Mouse (Mus musculus): Measurements from ENCODE around the gene Edil3.

Edil3 gene

GRCm38 (mm10) chr13:89238104-89238503, 416.8 kb downstream of the Edil3 start:
- no peak for DNase-seq (ENCODE audit: inconsistent ontology term)

GRCm38 (mm10) chr13:89253990-89254642, 432.8 kb downstream of the Edil3 start:
- no peak for DNase-seq (ENCODE audit: inconsistent ontology term)

DNA sequence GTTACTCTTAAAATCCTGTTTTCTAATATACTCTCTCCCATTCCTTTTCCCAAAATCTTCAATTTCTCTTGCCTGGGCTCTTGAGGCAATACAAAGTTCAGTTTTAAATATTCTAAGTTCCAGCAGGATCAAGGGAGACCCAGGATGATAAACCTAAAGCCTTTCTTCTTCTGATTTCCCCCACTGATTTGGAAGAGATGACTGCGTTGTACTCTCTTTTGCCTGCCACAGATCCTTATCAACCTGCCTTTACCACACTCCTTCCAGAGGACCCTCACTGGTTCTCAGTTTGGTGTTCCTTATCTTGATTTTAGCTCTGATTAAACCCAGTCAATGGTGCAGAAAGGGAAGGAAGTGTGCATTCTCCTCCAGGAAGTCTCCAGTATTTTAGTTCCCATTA, 435.6 kb downstream of the Edil3 start:
- no peak for DNase-seq (ENCODE audit: inconsistent ontology term)

DNA sequence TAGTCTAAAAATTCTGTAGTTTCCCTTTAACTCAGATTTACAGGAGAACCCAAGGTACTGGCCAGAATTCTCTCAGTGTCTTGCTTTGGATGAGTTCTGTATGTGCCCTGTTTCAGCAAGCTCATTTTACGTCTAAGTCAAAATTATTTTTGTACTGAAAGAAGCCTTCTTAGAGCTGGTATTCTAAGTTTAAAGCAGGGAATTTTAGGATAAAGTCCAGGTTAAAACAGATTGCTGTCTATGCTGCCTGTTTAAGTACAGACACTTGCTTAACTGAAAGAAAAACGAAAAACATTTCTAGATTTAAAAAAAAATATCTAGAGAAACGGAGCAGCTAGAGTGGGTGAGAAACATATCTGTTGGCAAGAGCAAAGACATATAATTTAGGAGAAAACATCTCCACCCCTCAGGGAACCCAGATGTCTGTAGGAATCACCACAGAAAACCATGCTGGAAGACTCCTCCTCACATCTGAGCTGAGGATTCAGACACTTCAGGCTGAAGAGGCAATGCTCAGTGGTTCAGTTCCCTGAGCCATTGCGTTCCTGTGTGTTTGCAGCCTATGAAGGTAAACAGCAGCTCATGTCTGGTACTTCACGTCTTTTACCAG, 465.5 kb downstream of the Edil3 start:
- no peak for DNase-seq (ENCODE audit: inconsistent ontology term)

DNA sequence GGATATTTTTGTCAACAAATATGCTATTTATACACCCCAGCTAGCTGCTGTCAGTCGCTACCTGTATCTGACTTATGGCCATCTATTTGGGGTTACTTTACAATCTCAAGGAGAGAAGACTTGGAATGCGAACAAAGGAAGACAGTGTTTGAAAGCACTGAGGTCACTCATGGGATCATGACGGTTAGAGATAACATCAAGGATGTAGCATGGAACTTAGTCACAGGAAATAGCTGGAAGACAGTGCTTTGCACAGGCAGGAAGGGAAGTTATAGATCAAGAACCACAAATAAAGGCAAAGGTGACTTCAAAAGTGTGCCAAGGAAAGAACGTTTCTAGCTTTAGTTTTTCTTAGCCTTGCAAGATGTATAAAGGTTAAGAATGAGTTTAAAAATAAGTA, 466.9 kb downstream of the Edil3 start:
- no peak for DNase-seq (ENCODE audit: inconsistent ontology term)

DNA sequence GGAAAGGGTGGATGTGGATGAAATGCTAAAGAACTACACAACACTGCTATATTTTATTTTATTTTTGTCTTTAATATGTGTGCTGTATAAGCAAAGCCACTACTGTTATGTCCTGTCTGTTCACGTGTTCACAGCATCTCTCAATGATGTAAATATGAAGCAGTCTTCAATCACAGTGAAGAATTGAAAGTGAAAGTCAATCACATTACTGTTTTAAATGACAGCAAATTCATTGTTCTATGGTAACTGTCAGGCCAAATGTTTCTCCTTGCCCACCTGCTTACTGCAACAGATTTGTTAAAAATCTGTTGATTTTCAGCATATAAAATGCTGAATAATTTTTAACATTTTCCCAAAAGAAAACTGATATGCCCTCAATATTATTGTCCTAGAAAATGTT, 499.9 kb downstream of the Edil3 start:
- no peak for DNase-seq (ENCODE audit: inconsistent ontology term)

- no peak for DNase-seq (ENCODE audit: inconsistent ontology term)
These were observed 503.0 kb downstream of the Edil3 start for GRCm38 (mm10) chr13:89324282-89324681.

DNA sequence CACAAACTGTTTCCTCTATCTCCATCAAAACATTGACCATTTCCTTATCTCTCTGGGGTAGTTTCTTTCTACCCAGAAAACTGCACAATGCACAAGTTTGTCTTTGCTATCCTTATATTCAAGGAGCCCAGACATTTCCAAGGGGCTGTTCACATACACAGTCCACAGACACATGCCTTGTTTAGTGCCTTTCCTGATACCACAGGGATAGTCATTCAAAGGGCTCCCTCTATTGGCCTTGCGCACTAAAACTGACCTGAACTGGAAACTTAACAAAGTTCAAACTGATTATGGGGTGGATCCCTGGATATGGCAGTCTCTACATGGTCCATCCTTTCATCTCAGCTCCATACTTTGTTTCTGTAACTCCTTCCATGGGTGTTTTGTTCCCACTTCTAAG, 513.2 kb downstream of the Edil3 start:
- DNase-seq (ENCODE audit: inconsistent ontology term), result peak; percentile 26

GRCm38 (mm10) chr13:89335908-89336579, 514.8 kb downstream of the Edil3 start:
- DNase-seq (ENCODE audit: inconsistent ontology term), result no peak

- DNase-seq (ENCODE audit: inconsistent ontology term), result peak; percentile 84
These were observed 517.8 kb downstream of the Edil3 start for GRCm38 (mm10) chr13:89339055-89339454.

DNA sequence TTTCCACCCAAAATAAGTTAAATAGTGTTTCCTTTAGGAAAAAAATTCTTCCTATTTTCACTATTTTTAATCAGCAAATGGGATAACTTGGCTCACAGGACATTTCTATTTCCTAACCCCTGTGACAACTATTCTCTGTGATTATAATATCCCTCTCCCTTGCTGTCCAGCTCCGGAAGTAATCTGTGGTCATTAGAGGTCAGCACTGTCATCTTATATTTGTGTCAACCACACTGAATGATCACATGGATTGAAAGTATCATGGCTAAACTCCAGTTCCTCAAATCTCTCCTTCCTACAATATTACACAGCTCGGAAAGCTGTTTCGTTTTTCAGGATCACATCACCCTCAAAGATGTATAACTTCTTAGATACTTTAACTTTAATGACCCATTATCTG, 518.5 kb downstream of the Edil3 start:
- DNase-seq (ENCODE audit: inconsistent ontology term), result peak; percentile 68

- DNase-seq (ENCODE audit: inconsistent ontology term), result no peak
These were observed 534.0 kb downstream of the Edil3 start for GRCm38 (mm10) chr13:89355234-89355633.

GRCm38 (mm10) chr13:89358407-89358806, 537.1 kb downstream of the Edil3 start:
- no peak for DNase-seq (ENCODE audit: inconsistent ontology term)

- DNase-seq (ENCODE audit: inconsistent ontology term), result no peak
These were observed 541.0 kb downstream of the Edil3 start for GRCm38 (mm10) chr13:89362274-89362673.

DNA sequence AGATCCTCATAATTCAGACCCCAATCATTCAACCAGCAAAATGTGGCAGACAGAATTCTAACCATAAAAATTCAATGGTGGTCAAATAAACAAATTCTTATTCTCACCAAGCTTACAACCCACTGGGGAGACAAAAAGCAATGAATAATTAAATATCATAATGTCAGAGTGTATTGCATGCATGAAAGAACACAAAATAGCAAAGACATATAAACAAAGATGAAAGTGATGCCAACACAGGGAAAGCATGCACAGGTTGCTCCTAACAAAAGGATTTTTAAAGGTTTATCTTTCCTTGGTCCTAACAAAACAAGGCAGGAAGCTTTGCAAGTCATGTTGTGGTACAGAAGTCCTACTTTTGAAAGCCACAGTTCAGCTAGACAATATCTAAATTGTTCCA, 550.0 kb downstream of the Edil3 start:
- DNase-seq (ENCODE audit: inconsistent ontology term), result no peak

DNA sequence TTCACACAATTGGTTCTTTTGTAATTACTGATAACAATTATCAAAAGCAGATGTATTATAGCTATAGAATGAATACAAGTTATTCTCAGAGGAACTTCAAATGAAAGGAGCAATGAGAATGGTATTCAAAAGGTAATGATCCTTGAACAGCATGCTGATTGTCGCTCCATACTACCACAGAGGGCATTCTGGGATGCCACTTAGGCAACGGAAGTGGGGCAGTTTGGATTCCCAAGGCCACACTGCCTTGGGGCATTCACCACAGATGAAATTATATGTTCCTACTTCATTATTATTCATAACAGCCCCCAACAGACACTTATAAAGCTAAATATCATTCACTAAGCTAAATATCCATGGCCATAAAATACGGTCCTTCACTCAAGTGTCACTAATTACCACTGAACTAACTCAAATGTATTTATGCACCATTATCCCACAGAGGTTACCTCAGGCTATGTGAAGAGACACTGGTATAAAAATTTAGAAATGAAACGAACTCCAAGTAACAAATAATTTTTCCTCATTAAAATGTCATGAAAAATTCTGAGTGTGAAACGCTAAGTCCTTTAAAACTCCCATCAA, 550.5 kb downstream of the Edil3 start:
- DNase-seq (ENCODE audit: inconsistent ontology term), result no peak
